Mouse (Mus musculus) left cerebral cortex, adult 2 months (tissue): ENCODE results near the gene Ttc9b. TPM values are rescaled to one million over a fixed set of nuclear protein-coding genes. Genes with fewer than 3 reads are reported as not detected.

Experiments used
- DNase-seq, 2 experiments: peaks; one replicate each; pipeline ENCODE4 v3.0.0; 2021 to 2022; ENCODE audit warnings: low spot score in 2 of 2, mixed read lengths in 1 of 2; ENCODE audit errors: extremely low spot score in 1 of 2
- H3K27ac ChIP-seq: fragments of 200-600 bp; 2 replicates; pipeline ENCODE4 v1.8.1; 2022
- H3K4me3 ChIP-seq: fragments of 200-600 bp; 2 replicates; pipeline ENCODE4 v1.8.1; 2022
- CTCF ChIP-seq: fragments of 200-600 bp; IDR thresholded peaks from 2 replicates; pipeline ENCODE4 v1.8.1; 2022; ENCODE audit warnings: antibody characterized with exemption, mild to moderate bottlenecking, moderate library complexity
- intact Hi-C: fragments of 180-260 bp; cut with DNase I; formaldehyde crosslinking; loops from one replicate; pipeline ENCODE4 v1.15.1; 2025
- total RNA-seq, 2 experiments: library from RNA; stranded (reverse); gene quantifications; 2 replicates each; pipeline ENCODE4 v1.2.3; 2021

Gene Ttc9b
- total RNA-seq, 2 experiments from 2014 or later = 99.1 to 101 TPM

GRCm38 (mm10) chr7:27673575-27674131 lies 19.9 kb downstream of the Ttc9b start:
- no peak for TF ChIP-seq CTCF
- peak in 1 of 2 experiments; percentile 25 for DNase-seq
- Histone ChIP-seq H3K4me3 (peak overlapping the region; percentile 84), H3K27ac (peak overlapping the region; percentile 94)
- intact Hi-C loops = no loop called here

GRCm38 (mm10) chr7:27674195-27674521 lies 20.4 kb downstream of the Ttc9b start:
- H3K4me3 ChIP-seq = peak overlapping the region; percentile 84
- peak overlapping the region; percentile 94 for H3K27ac ChIP-seq
- intact Hi-C loops = no loop called here
- TF ChIP-seq CTCF = no peak
- DNase-seq = no peak

- intact Hi-C loops = no loop called here
- TF ChIP-seq CTCF = no peak
- peak; percentile 94 to 95 for DNase-seq
- Histone ChIP-seq H3K27ac (peak within 1 kb of the TSS; percentile 94), H3K4me3 (peak within 1 kb of the TSS; percentile 84)
These were observed 21.0 kb downstream of the Ttc9b start, which contains the start of gene Map3k10 for GRCm38 (mm10) chr7:27674522-27675221. Gene Map3k10, minus strand, starts transcription at chr7:27674598.

GRCm38 (mm10) chr7:27675222-27675612 lies 21.5 kb downstream of the Ttc9b start:
- Histone ChIP-seq H3K4me3 (peak overlapping the region; percentile 84), H3K27ac (no peak overlapping the region)
- intact Hi-C loops = no loop called here
- DNase-seq = no peak
- TF ChIP-seq CTCF = no peak

- no peak for TF ChIP-seq CTCF
- no peak overlapping the region for H3K4me3 ChIP-seq
- no peak for DNase-seq
- H3K27ac ChIP-seq = no peak overlapping the region
- intact Hi-C loops = loop anchor here (10.0 kb wide), 2 partner anchors 198 to 348 kb away; partner anchors contain the start of genes Ltbp4 and Sertad1
These were observed 29.5 kb downstream of the Ttc9b start for GRCm38 (mm10) chr7:27683218-27683617.

- no peak for TF ChIP-seq CTCF
- intact Hi-C loops = loop anchor here (1.0 to 10.0 kb wide), 6 partner anchors 34 to 350 kb away; partner anchors contain the start of genes Ltbp4 and Sertad1
- no peak overlapping the region for H3K27ac ChIP-seq
- DNase-seq = no peak
- H3K4me3 ChIP-seq = no peak overlapping the region
These were observed 31.5 kb downstream of the Ttc9b start for GRCm38 (mm10) chr7:27685220-27685619.

GRCm38 (mm10) chr7:27685681-27686080 lies 32.0 kb downstream of the Ttc9b start:
- no peak for DNase-seq
- no peak overlapping the region for H3K27ac ChIP-seq
- intact Hi-C loops = loop anchor here (1.0 to 10.0 kb wide), 6 partner anchors 34 to 351 kb away; partner anchors contain the start of genes Ltbp4 and Sertad1
- no peak overlapping the region for H3K4me3 ChIP-seq
- peak; percentile 78 for TF ChIP-seq CTCF

- Histone ChIP-seq H3K4me3 (no peak overlapping the region), H3K27ac (no peak overlapping the region)
- intact Hi-C loops = loop anchor here (5.0 to 10.0 kb wide), 4 partner anchors 85 to 352 kb away; partner anchors contain the start of genes Ltbp4 and Sertad1
- no peak for DNase-seq
- TF ChIP-seq CTCF = no peak
These were observed 33.3 kb downstream of the Ttc9b start for GRCm38 (mm10) chr7:27687043-27687442.

GRCm38 (mm10) chr7:27687836-27688235 lies 34.1 kb downstream of the Ttc9b start:
- no peak overlapping the region for H3K27ac ChIP-seq
- no peak overlapping the region for H3K4me3 ChIP-seq
- DNase-seq = no peak
- intact Hi-C loops = loop anchor here (5.0 to 10.0 kb wide), 4 partner anchors 86 to 353 kb away; partner anchors contain the start of genes Ltbp4 and Sertad1
- TF ChIP-seq CTCF = no peak

- intact Hi-C loops = loop anchor here (5.0 to 10.0 kb wide), 4 partner anchors 86 to 354 kb away; partner anchors contain the start of genes Ltbp4 and Sertad1
- DNase-seq = no peak
- Histone ChIP-seq H3K4me3 (peak overlapping the region; percentile 59), H3K27ac (peak overlapping the region; percentile 80)
- no peak for TF ChIP-seq CTCF
These were observed 34.6 kb downstream of the Ttc9b start for GRCm38 (mm10) chr7:27688246-27688788.

- Histone ChIP-seq H3K4me3 (peak within 1 kb of the TSS; percentile 59), H3K27ac (peak within 1 kb of the TSS; percentile 80)
- TF ChIP-seq CTCF = no peak
- DNase-seq = peak; percentile 89 to 92
- intact Hi-C loops = loop anchor here (5.0 to 10.0 kb wide), 4 partner anchors 87 to 354 kb away; partner anchors contain the start of genes Ltbp4 and Sertad1
These were observed 35.3 kb downstream of the Ttc9b start, which contains the start of gene Zfp607b for GRCm38 (mm10) chr7:27688815-27689612. Gene Zfp607b, plus strand, starts transcription at chr7:27689340.
